Mouse (Mus musculus) thymus, adult 2 months (tissue): ENCODE data around the gene Wfikkn2.

ENCODE experiments used
- CTCF ChIP-seq: fragments of 200-500 bp; IDR thresholded peaks from 2 replicates; pipeline ENCODE4 v1.5.1; 2012; ENCODE audit warnings: mild to moderate bottlenecking, control low read depth, low read length, moderate library complexity, borderline replicate concordance; ENCODE audit not compliant: control insufficient read depth, poor library complexity, insufficient read depth; ENCODE audit errors: extremely low read depth
- POLR2A ChIP-seq: fragments of 200-500 bp; IDR thresholded peaks from 2 replicates; pipeline ENCODE4 v1.6.1; 2012; ENCODE audit warnings: mild to moderate bottlenecking, low read length, control low read depth, moderate library complexity; ENCODE audit not compliant: control insufficient read depth, poor library complexity, insufficient read depth; ENCODE audit errors: extremely low read depth

GRCm38 (mm10) chr11:94228416-94228815 is 17.4 kb downstream of the Wfikkn2 start:
- no peak for TF ChIP-seq CTCF
- TF ChIP-seq POLR2A: no peak
